Mouse (Mus musculus) small intestine, adult 2 months (tissue): ENCODE data around the gene Pkd1l1.

ENCODE experiments used
- CTCF ChIP-seq: fragments of 200-500 bp; IDR thresholded peaks from 2 replicates; pipeline ENCODE4 v1.5.1; 2012; ENCODE audit warnings: low read depth, mild to moderate bottlenecking, control low read depth, inconsistent platforms, low read length, moderate library complexity, mixed read lengths; ENCODE audit not compliant: insufficient replicate concordance, insufficient read length; ENCODE audit errors: extremely low read depth
- POLR2A ChIP-seq: fragments of 200-500 bp; IDR thresholded peaks from 2 replicates; pipeline ENCODE4 v1.6.1; 2012; ENCODE audit warnings: low read depth, mild to moderate bottlenecking, control low read depth, inconsistent platforms, low read length, moderate library complexity

- TF ChIP-seq POLR2A = no peak
- TF ChIP-seq CTCF = no peak
These were observed 144.1 kb downstream of the Pkd1l1 start for GRCm38 (mm10) chr11:8828836-8829526.
